Mouse (Mus musculus): ENCODE measurements around the gene Gfi1b. TPM values are rescaled to one million over a fixed set of nuclear protein-coding genes. Genes with fewer than 3 reads are reported as not detected.

The Gfi1b gene
- total and polyA plus RNA-seq, 3 experiments, result 82.9 to 277 (median 194) TPM

DNA sequence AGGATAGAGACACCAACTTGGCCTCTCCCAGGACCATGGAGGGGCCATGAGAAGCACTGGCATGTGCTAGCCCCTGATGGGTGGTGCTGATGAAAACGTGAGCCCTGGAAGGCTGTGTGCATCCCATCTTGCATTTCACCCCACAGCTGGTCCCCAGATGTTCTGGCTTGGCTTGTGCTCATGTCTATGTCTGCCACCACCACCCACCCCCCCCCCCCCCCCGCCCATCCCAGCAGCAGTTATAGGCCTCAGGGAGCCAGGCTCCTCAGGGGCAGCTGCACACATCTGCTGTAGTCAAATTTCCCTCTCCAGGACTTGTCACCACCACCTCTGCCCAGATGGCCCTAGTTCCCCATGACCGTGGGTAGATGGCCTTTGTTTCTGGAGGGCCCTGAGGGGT, 51.9 kb downstream of the Gfi1b start:
- H3K4me3 ChIP-seq (ENCODE audit: control insufficient read depth in 1 of 2, insufficient read depth in 1 of 2, low read depth in 2 of 2, low read length in 2 of 2), result no peak overlapping the region
- no peak for DNase-seq (ENCODE audit: low read depth, low spot score)
- H3K4me1 ChIP-seq (ENCODE audit: control insufficient read depth in 1 of 2, insufficient read depth in 2 of 2, low read length in 2 of 2), result no peaks in the 10 kb centered on the region
- H3K9me3 ChIP-seq (replicated peaks; ENCODE audit: insufficient read depth, low read length), result no peaks in the 10 kb centered on the region
- no peaks in the 10 kb centered on the region for H3K27me3 ChIP-seq (ENCODE audit: control insufficient read depth in 1 of 2, insufficient read depth in 2 of 2, low read length in 2 of 2)
- H3K79me2 ChIP-seq (ENCODE audit: control insufficient read depth, insufficient read depth, low read length, poor library complexity), result no peaks in the 10 kb centered on the region
- no peak overlapping the region for H3K9ac ChIP-seq (ENCODE audit: control insufficient read depth, low read depth, low read length, poor library complexity, severe bottlenecking)
- peaks cover 0 to 7% of the 10 kb centered on the region in 2 experiments; a peak in 2 of 4 replicates for H3K36me3 ChIP-seq (ENCODE audit: control insufficient read depth in 1 of 2, insufficient read depth in 2 of 2, low read length in 2 of 2)
- TF ChIP-seq TAL1 (IDR thresholded peaks at IDR 0.05; ENCODE audit: low read length) (no peak), ZC3H11A (IDR thresholded peaks at IDR 0.05; ENCODE audit: low read depth, low read length) (no peak), GABPA (IDR thresholded peaks at IDR 0.05; ENCODE audit: low read depth, low read length) (no peak), EP300 (IDR thresholded peaks at IDR 0.05; ENCODE audit: low read depth in 1 of 2, low read length in 2 of 2) (no peak), SIN3A (IDR thresholded peaks at IDR 0.05; ENCODE audit: low read length) (no peak), BHLHE40 (IDR thresholded peaks at IDR 0.05; ENCODE audit: borderline replicate concordance, low read depth, low read length) (no peak), CHD1 (IDR thresholded peaks at IDR 0.05; ENCODE audit: low read depth, low read length) (no peak), RCOR1 (IDR thresholded peaks at IDR 0.05; ENCODE audit: low read depth, low read length) (no peak), MYB (IDR thresholded peaks at IDR 0.05; ENCODE audit: low read depth, low read length) (no peak), ZMIZ1 (IDR thresholded peaks at IDR 0.05; ENCODE audit: low read depth, low read length) (no peak), JUND (IDR thresholded peaks at IDR 0.05; ENCODE audit: low read depth, low read length) (no peak), MXI1 (IDR thresholded peaks at IDR 0.05; ENCODE audit: low read depth, low read length) (no peak), KAT2A (conservative IDR thresholded peaks at IDR 0.05; ENCODE audit: low read depth, low read length) (no peak), NRF1 (IDR thresholded peaks at IDR 0.05; ENCODE audit: insufficient read depth, low read depth, low read length, poor library complexity, severe bottlenecking) (no peak), MAZ (IDR thresholded peaks at IDR 0.05; ENCODE audit: low read depth, low read length) (no peak), E2F4 (IDR thresholded peaks at IDR 0.05; ENCODE audit: borderline replicate concordance, low read depth, low read length) (no peak), MAFK (IDR thresholded peaks at IDR 0.05; ENCODE audit: borderline replicate concordance, low read depth, low read length) (no peak), POLR2AphosphoS5 (IDR thresholded peaks at IDR 0.05; ENCODE audit: borderline replicate concordance, low read depth, low read length) (no peak)
- no peak overlapping the region for H3K27ac ChIP-seq (ENCODE audit: control insufficient read depth, low read depth, low read length)

DNA sequence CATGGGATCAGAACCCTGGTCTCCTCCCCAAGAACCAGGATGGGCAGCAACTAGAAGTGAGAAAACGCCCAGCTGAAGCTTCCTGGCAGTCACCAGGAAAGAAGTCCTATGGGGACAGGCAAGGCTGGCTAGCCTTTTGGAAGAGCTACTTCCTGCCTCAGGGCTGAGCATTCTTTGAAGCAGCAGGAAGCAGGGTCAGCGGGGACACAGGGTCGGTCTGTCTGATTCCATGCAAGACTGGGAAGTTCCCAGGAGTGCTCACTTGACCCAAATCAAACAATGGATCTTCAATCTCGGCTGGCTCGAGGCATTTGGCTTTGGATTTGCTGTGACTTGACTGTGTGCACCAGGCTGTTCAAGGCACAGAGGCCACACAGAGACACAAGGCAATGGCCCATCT, 55.2 kb downstream of the Gfi1b start:
- H3K36me3 ChIP-seq (ENCODE audit: control insufficient read depth in 1 of 2, insufficient read depth in 2 of 2, low read length in 2 of 2), result peaks cover 0 to 2% of the 10 kb centered on the region in 2 experiments; a peak in 2 of 4 replicates

More for the DNA sequence above, 55.2 kb downstream of the Gfi1b start:
- Histone ChIP-seq H3K9ac (ENCODE audit: control insufficient read depth, low read depth, low read length, poor library complexity, severe bottlenecking) (no peak overlapping the region), H3K79me2 (ENCODE audit: control insufficient read depth, insufficient read depth, low read length, poor library complexity) (no peaks in the 10 kb centered on the region), H3K4me3 (ENCODE audit: control insufficient read depth in 1 of 2, insufficient read depth in 1 of 2, low read depth in 2 of 2, low read length in 2 of 2) (no peak overlapping the region), H3K27ac (ENCODE audit: control insufficient read depth, low read depth, low read length) (no peak overlapping the region), H3K9me3 (replicated peaks; ENCODE audit: insufficient read depth, low read length) (no peaks in the 10 kb centered on the region), H3K27me3 (ENCODE audit: control insufficient read depth in 1 of 2, insufficient read depth in 2 of 2, low read length in 2 of 2) (no peaks in the 10 kb centered on the region), H3K4me1 (ENCODE audit: control insufficient read depth in 1 of 2, insufficient read depth in 2 of 2, low read length in 2 of 2) (no peaks in the 10 kb centered on the region)
- no peak for DNase-seq (ENCODE audit: low read depth, low spot score)
- TF ChIP-seq HCFC1 (IDR thresholded peaks at IDR 0.05; ENCODE audit: low read depth, low read length), result no peak
- no peak for TF ChIP-seq ETS1 (IDR thresholded peaks at IDR 0.05; ENCODE audit: low read depth, low read length)
- no peak for TF ChIP-seq CHD1 (IDR thresholded peaks at IDR 0.05; ENCODE audit: low read depth, low read length)
- no peak for TF ChIP-seq RAD21 (IDR thresholded peaks at IDR 0.05; ENCODE audit: low read depth, low read length)
- TF ChIP-seq USF1 (IDR thresholded peaks at IDR 0.05; ENCODE audit: low read depth, low read length), result no peak
- no peak for TF ChIP-seq TCF12 (IDR thresholded peaks at IDR 0.05; ENCODE audit: low read depth, low read length)
- no peak for TF ChIP-seq NELFE (IDR thresholded peaks at IDR 0.05; ENCODE audit: low read depth, low read length)
- TF ChIP-seq UBTF (IDR thresholded peaks at IDR 0.05; ENCODE audit: borderline replicate concordance, insufficient read depth, low read depth, low read length), result no peak
- TF ChIP-seq POLR2A (IDR thresholded peaks at IDR 0.05; ENCODE audit: control insufficient read depth in 1 of 2, insufficient read depth in 1 of 2, low read depth in 1 of 2, low read length in 2 of 2, poor library complexity in 1 of 2), result no peak
- TF ChIP-seq CHD2 (IDR thresholded peaks at IDR 0.05; ENCODE audit: low read length), result no peak
- TF ChIP-seq GATA1 (IDR thresholded peaks at IDR 0.05; ENCODE audit: low read depth, low read length), result no peak
- TF ChIP-seq ZKSCAN1 (IDR thresholded peaks at IDR 0.05; ENCODE audit: low read depth, low read length), result no peak

All from MEL (cell line).